Mouse (Mus musculus) hindbrain, embryonic 16.5 days (tissue): ENCODE results near the gene March9. TPM values are rescaled to one million over a fixed set of nuclear protein-coding genes. Genes with fewer than 3 reads are reported as not detected.

Experiments
- ATAC-seq: fragments of 200-750 bp; cut with Nextera tagmentation; 2 replicates; pipeline ENCODE4 v1.8.0; 2017; ENCODE audit warnings: moderate TSS enrichment, moderate library complexity
- H3K27ac ChIP-seq: fragments of 300-500 bp; sonication (generic); 2 replicates; pipeline ENCODE4 v1.5.1; 2014; ENCODE audit warnings: low read depth, mild to moderate bottlenecking, control low read depth, low read length, moderate library complexity
- H3K27me3 ChIP-seq: fragments of 300-500 bp; sonication (generic); replicated peaks from 2 replicates; pipeline ENCODE4 v1.6.1; 2014; ENCODE audit warnings: low read length; ENCODE audit not compliant: control insufficient read depth, insufficient read depth
- H3K36me3 ChIP-seq: fragments of 300-500 bp; sonication (generic); 2 replicates; pipeline ENCODE4 v1.6.1; 2014; ENCODE audit warnings: mild to moderate bottlenecking, low read length, moderate library complexity, mixed read lengths; ENCODE audit not compliant: control insufficient read depth, insufficient read depth
- H3K4me1 ChIP-seq: fragments of 300-500 bp; sonication (generic); 2 replicates; pipeline ENCODE4 v1.6.1; 2014; ENCODE audit warnings: low read depth, low read length; ENCODE audit not compliant: control insufficient read depth, insufficient read depth
- H3K4me2 ChIP-seq: fragments of 300-500 bp; sonication (generic); 2 replicates; pipeline ENCODE4 v1.6.1; 2014; ENCODE audit warnings: mild to moderate bottlenecking, low read length, control low read depth, moderate library complexity
- H3K4me3 ChIP-seq: fragments of 300-500 bp; sonication (generic); 2 replicates; pipeline ENCODE4 v1.5.1; 2014; ENCODE audit warnings: mild to moderate bottlenecking, low read length, control low read depth, moderate library complexity
- H3K9ac ChIP-seq: fragments of 300-500 bp; sonication (generic); 2 replicates; pipeline ENCODE4 v1.6.1; 2014; ENCODE audit warnings: low read depth, mild to moderate bottlenecking, control low read depth, low read length, moderate library complexity
- H3K9me3 ChIP-seq: fragments of 300-500 bp; sonication (generic); 2 replicates; pipeline ENCODE4 v1.6.1; 2014; ENCODE audit warnings: mild to moderate bottlenecking, low read length, moderate library complexity; ENCODE audit not compliant: control insufficient read depth
- WGBS: fragments of 180-500 bp; shearing (Covaris S2); extraction: QIAGEN DNeasy Blood & Tissue Kit; methylation state at CpG from one replicate; pipeline ENCODE4 v1.1.7; 2014; 5-methylcytosine and 5-hydroxymethylcytosine counted together
- polyA plus RNA-seq: library from polyadenylated mRNA; unstranded; fragments of >200 nt; fragmentation: Nextera tagmentation; extraction: Ambion mirVana; gene quantifications from 2 replicates; pipeline ENCODE4 v1.2.1, GENCODE M21; 2015

Gene March9
- polyA plus RNA-seq, 1 experiment from 2014 or later = 5.2 TPM

GRCm38 (mm10) chr10:127048608-127049394 is 11.2 kb downstream of the March9 start:
- Histone ChIP-seq H3K4me3 (peak overlapping the region; percentile 12), H3K27me3 (peaks cover 39% of the 10 kb centered on the region), H3K4me1 (peaks cover 3% of the 10 kb centered on the region; the same call in 1 of the 2 replicates), H3K36me3 (0 out of 2 replicates have a peak, but pooled peaks cover 4% of the 10 kb centered on the region), H3K9me3 (no peaks in the 10 kb centered on the region), H3K9ac (no peak overlapping the region), H3K4me2 (peak overlapping the region; percentile 13; the same call in 1 of the 2 replicates), H3K27ac (no peak overlapping the region)
- ATAC-seq = no peak
- WGBS = 5% methylated on average over 35 of the region's 35 CpGs

DNA sequence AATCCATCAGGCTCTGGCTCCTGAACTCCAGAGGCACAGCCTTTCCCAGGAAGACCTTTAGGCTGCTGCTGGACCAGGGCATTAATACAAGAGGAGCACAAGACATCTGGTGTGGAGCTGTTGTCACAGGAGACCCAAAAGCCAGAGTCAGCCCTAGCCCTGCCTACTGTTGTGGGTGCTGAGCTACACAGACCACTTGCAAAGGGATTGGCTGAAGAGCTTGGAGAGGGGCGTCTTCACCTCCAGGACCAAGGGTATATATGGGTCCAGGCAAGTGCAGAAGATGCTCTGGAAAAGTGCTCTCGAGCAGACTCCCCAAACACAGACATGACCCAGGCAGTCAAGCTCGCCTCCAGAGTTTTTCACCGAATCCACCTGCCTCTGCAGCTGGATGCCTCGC is 12.0 kb downstream of the March9 start, which contains the start of gene Cyp27b1:
TSS of gene Cyp27b1 (plus strand) at position 297 of the 400 bp plus-strand sequence.
- H3K4me3 ChIP-seq = peak within 1 kb of the TSS; percentile 12
- peak within 1 kb of the TSS; percentile 13; the same call in 1 of the 2 replicates for H3K4me2 ChIP-seq
- H3K9me3 ChIP-seq = no peaks in the 10 kb centered on the region
- no peak for ATAC-seq
- H3K4me1 ChIP-seq = peaks cover 3% of the 10 kb centered on the region; the same call in 1 of the 2 replicates
- H3K36me3 ChIP-seq = 0 out of 2 replicates have a peak, but pooled peaks cover 4% of the 10 kb centered on the region
- no peak within 1 kb of the TSS for H3K27ac ChIP-seq
- 34% methylated on average over 5 of the region's 5 CpGs for WGBS
- no peak within 1 kb of the TSS for H3K9ac ChIP-seq
- H3K27me3 ChIP-seq = peaks cover 39% of the 10 kb centered on the region

GRCm38 (mm10) chr10:127043187-127043586 is 16.8 kb downstream of the March9 start:
- ATAC-seq = no peak
- Histone ChIP-seq H3K36me3 (0 out of 2 replicates have a peak, but pooled peaks cover 4% of the 10 kb centered on the region), H3K4me1 (peaks cover 13% of the 10 kb centered on the region), H3K9ac (no peak overlapping the region), H3K9me3 (no peaks in the 10 kb centered on the region), H3K27me3 (peaks cover 13% of the 10 kb centered on the region), H3K4me3 (no peak overlapping the region), H3K27ac (no peak overlapping the region), H3K4me2 (no peak overlapping the region)
- 77% methylated on average over 6 of the region's 6 CpGs for WGBS

DNA sequence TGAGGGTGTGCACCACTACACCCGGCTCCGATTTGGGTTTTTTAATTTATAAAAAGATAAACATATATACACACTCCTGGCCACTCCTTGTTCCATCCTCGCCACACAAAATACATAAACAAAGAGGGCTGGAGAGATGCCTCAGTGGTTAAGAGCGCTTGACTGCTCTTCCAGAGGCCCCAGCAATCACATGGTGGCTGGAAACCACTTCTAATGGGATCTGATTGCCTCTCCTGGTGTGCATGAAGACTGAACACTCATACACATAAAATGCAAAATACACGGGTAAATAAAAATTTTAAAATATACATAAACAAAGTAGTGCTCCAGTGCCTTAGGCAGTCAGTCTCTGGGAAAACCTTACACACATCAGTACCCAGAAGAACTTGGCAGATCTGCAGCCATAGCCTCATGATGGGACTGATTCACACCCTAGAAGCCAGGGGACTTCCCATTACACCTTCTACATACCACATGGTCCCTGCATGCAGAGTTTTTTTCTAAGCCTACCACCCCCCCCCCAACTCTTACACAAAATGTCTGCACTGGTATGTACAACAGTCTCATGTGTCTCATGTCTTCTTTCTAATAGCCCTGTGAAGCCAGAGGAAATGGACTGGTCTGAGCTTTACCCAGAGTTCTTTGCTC is 17.4 kb downstream of the March9 start:
- peak overlapping the region; percentile 98 for H3K4me2 ChIP-seq
- peaks cover 13% of the 10 kb centered on the region for H3K4me1 ChIP-seq
- peaks cover 7% of the 10 kb centered on the region for H3K27me3 ChIP-seq
- peak overlapping the region; percentile 96 for H3K4me3 ChIP-seq
- 0 out of 2 replicates have a peak, but pooled peaks cover 4% of the 10 kb centered on the region for H3K36me3 ChIP-seq
- 21% methylated on average over 5 of the region's 5 CpGs for WGBS
- H3K9me3 ChIP-seq = no peaks in the 10 kb centered on the region
- no peak for ATAC-seq
- H3K9ac ChIP-seq = peak overlapping the region; percentile 70
- no peak overlapping the region for H3K27ac ChIP-seq

GRCm38 (mm10) chr10:127041774-127042338 is 18.1 kb downstream of the March9 start:
- Histone ChIP-seq H3K9me3 (no peaks in the 10 kb centered on the region), H3K9ac (peak overlapping the region; percentile 70), H3K4me2 (peak overlapping the region; percentile 98), H3K27ac (peak overlapping the region; percentile 67), H3K4me1 (peaks cover 13% of the 10 kb centered on the region), H3K4me3 (peak overlapping the region; percentile 96), H3K36me3 (0 out of 2 replicates have a peak, but pooled peaks cover 4% of the 10 kb centered on the region), H3K27me3 (peaks cover 4% of the 10 kb centered on the region)
- peak; percentile 89 for ATAC-seq
- under 1% methylated on average over 44 of the region's 44 CpGs for WGBS

GRCm38 (mm10) chr10:127041274-127041766 is 18.7 kb downstream of the March9 start, which contains the start of the genes Mettl1 and Eef1akmt3:
Gene Mettl1, plus strand, starts transcription at chr10:127041414.
Gene Eef1akmt3, minus strand, starts transcription at chr10:127041513.
- H3K4me2 ChIP-seq = peak within 1 kb of the TSS; percentile 98
- H3K4me3 ChIP-seq = peak within 1 kb of the TSS; percentile 96
- H3K9me3 ChIP-seq = no peaks in the 10 kb centered on the region
- peak; percentile 76 for ATAC-seq
- 0 out of 2 replicates have a peak, but pooled peaks cover 4% of the 10 kb centered on the region for H3K36me3 ChIP-seq
- WGBS = 0% methylated on average over 23 of the region's 28 CpGs
- peak within 1 kb of the TSS; percentile 67 for H3K27ac ChIP-seq
- peaks cover 4% of the 10 kb centered on the region for H3K27me3 ChIP-seq
- peak within 1 kb of the TSS; percentile 70 for H3K9ac ChIP-seq
- H3K4me1 ChIP-seq = peaks cover 13% of the 10 kb centered on the region

DNA sequence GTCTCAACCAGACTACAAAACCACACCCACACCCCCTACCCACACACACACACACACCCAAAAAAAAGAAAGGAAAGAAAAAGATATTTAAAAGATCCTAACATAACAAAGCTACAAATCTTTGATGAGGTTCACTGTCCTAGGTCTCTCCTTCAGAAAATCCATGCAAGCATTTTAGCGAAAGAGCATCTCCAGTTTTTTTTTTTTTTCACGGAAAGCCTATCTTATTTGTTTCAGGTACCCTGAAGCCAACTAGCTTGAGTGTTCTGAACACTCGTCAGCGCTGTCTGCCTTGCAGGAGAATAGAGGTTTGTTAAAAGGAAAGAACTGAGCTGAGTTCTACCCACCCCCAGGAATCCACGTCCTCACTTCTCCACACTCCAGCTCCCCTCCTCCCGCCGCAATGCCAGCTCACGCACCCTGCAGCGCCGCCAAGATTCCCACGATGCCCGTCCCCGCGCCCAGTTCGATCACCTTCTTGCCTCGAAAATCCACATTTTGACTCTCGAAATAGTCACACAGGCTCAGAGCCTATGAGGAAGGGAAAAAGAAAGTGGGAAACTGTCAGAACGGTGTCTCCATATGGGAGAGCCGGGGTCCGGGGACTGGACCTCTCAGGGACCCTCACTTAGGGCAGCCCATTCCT is 19.3 kb downstream of the March9 start:
- 2% methylated on average over 20 of the region's 20 CpGs for WGBS
- Histone ChIP-seq H3K4me1 (peaks cover 13% of the 10 kb centered on the region), H3K27ac (peak overlapping the region; percentile 25; the same call in 1 of the 2 replicates), H3K4me2 (peak overlapping the region; percentile 98), H3K27me3 (peaks cover 4% of the 10 kb centered on the region), H3K36me3 (0 out of 2 replicates have a peak, but pooled peaks cover 4% of the 10 kb centered on the region), H3K9me3 (no peaks in the 10 kb centered on the region), H3K9ac (peak overlapping the region; percentile 70), H3K4me3 (peak overlapping the region; percentile 96)
- ATAC-seq = peak; percentile 3; the same call in 1 of the 2 replicates

GRCm38 (mm10) chr10:127037641-127038040 is 22.3 kb downstream of the March9 start:
- WGBS = 67% methylated on average over 12 of the region's 12 CpGs
- Histone ChIP-seq H3K9me3 (no peaks in the 10 kb centered on the region), H3K9ac (no peak overlapping the region), H3K27me3 (peaks cover 4% of the 10 kb centered on the region), H3K4me1 (peaks cover 10% of the 10 kb centered on the region), H3K4me2 (no peak overlapping the region), H3K4me3 (no peak overlapping the region), H3K27ac (no peak overlapping the region), H3K36me3 (no peaks in the 10 kb centered on the region)
- no peak for ATAC-seq
